Mouse (Mus musculus) heart, postnatal 0 days (tissue): ENCODE results near the gene Nsrp1.

ENCODE experiments used
- CTCF ChIP-seq: IDR thresholded peaks from 2 replicates; pipeline ENCODE4 v1.5.1; 2016; ENCODE audit warnings: antibody characterized with exemption, control low read depth, low read depth
- EP300 ChIP-seq: IDR thresholded peaks from 2 replicates; pipeline ENCODE4 v1.6.1; 2016; ENCODE audit warnings: antibody characterized with exemption, low read depth

- TF ChIP-seq CTCF (no peak), EP300 (no peak)
These were observed 8.8 kb upstream of the Nsrp1 start for GRCm38 (mm10) chr11:77087004-77087403.
